Mouse (Mus musculus) left cerebral cortex, adult 11 months (tissue): ENCODE data around the gene Ep300.
"Not testable (repeated sequence)": the region's sequence is repeated elsewhere in the genome, so short reads cannot be mapped to it uniquely, and the experiment has no call there.

Experiments
- DNase-seq: peaks from one replicate; pipeline ENCODE4 v3.0.0; 2022; ENCODE audit warnings: low spot score

Ep300 gene

GRCm38 (mm10) chr15:81594146-81594696, 9.1 kb downstream of the Ep300 start:
- no peak for DNase-seq

- not testable (repeated sequence) for DNase-seq
Observed at GRCm38 (mm10) chr15:81598742-81599141, 13.6 kb downstream of the Ep300 start.

- no peak for DNase-seq
Observed at GRCm38 (mm10) chr15:81605241-81605640, 20.1 kb downstream of the Ep300 start.

DNA sequence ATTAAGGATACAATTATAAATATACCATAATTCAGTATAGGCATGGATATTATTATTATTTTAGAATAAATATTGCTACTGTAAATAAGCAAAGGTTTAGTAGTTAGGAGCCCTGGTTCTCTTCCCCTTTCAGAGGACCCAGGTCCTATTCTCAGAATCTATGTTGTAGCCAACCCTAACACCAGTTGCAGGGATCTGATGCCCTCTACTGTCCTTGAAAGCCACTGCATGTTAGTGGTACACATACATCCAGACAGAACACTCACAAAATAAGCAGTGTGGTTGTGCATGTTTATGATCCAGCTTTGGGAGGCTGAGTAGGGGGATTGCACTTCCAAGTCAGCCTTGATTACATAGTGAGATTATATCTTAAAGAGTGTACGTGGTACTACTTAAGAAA, 21.5 kb downstream of the Ep300 start:
- no peak for DNase-seq

DNA sequence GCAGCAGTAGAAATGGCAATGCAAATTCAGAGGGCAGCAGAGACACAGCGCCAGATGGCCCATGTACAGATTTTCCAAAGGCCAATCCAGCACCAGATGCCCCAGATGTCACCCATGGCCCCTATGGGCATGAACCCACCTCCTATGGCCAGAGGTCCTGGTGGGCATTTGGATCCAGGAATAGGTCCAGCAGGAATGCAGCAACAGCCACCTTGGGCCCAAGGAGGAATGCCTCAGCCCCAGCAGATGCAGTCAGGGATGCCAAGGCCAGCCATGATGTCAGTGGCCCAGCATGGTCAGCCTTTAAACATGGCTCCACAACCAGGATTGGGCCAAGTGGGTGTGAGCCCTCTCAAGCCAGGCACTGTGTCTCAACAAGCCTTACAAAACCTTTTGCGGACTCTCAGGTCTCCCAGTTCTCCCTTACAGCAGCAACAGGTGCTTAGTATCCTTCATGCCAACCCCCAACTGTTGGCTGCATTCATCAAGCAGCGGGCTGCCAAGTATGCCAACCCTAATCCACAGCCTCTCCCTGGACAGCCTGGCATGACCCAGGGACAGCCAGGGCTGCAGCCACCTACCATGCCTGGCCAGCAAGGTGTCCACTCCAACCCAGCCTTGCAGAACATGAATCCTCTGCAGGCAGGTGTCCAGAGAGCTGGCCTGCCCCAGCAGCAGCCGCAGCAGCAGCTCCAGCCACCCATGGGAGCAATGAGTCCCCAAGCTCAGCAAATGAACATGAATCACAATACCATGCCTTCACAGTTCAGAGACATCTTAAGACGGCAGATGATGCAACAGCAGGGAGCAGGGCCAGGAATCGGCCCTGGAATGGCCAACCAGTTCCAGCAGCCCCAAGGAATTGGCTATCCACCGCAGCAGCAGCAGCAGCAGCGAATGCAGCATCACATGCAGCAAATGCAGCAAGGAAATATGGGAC, 64.6 kb downstream of the Ep300 start:
- DNase-seq, result no peak

DNA sequence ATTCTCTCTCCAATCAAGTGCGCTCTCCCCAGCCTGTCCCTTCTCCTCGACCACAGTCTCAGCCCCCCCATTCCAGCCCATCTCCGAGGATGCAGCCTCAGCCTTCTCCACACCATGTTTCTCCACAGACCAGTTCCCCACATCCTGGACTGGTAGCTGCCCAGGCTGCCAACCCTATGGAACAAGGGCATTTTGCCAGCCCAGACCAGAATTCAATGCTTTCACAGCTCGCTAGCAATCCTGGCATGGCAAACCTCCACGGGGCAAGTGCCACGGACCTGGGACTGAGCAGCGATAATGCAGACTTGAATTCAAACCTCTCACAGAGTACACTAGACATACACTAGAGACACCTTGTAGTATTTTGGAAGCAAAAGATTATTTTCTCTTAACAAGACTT, 65.5 kb downstream of the Ep300 start:
- DNase-seq, result no peak

- DNase-seq, result no peak
Observed at GRCm38 (mm10) chr15:81661701-81662100, 76.5 kb downstream of the Ep300 start.

GRCm38 (mm10) chr15:81663281-81663680, 78.1 kb downstream of the Ep300 start:
- no peak for DNase-seq

DNA sequence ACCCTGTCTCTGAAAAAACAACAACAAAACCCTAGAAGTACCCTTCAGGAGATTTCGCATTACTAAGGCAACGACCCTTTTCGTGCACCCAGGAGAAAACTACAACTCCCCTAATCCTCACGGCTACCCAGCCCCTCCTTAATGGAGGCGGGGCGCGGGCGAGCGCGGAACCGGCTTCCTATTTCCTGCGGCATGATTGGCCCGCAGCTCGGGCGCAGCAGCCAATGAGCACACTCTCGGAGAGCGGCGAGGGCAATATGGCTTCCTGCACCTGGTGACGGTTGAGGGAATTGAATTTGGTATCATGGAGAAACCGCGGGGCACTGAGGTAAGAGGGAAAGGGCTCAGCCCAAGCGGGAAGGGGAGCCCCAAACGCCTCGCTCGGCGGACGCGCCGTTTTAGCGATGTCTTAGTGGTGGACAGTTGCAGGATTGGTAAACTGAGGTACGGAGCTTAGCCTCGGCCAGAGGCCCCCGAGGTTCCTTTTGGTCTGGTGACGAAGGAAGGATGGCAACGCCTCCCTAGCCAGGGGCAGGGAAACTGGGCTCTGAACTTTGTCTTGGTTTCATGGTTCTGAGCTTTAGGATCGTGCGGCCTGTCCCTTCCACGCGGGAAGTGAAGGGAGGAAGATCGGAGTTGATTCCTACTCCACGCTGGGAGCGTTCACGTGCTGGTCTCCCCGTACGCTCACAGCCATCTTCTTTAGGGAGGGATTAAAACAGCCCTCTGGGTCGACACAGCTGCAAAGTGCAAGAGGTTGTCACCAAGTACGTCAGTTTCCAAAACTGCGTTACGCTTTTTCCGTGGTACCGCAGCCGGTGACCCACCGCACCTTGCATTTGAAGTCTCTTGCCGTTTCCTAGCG, 78.8 kb downstream of the Ep300 start, which contains the start of gene L3mbtl2:
L3mbtl2 (plus strand) TSS at position 193 of the 865 bp plus-strand sequence.
- DNase-seq, result peak; percentile 85

- DNase-seq, result no peak
Observed at GRCm38 (mm10) chr15:81666957-81667356, 81.8 kb downstream of the Ep300 start.

DNA sequence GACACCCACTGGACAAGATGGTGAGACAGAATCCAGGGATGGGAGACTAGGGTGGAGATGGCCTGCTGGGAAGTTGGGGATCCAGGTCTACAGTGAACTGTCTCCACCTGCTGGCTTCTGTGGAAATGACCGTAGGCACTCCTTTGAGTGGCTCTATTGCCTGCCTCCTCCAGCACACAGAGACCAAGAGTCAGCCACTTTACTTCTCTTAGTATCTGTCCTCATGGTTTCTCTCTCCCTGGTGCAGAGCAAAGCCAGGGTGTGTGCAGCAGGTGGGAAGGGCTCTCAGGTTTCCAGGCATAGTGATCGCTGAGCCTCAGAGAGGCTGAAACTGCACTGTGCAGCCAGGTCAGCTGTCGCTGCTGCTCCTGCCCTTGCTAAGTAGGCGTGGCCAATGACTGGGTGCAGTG, 85.1 kb downstream of the Ep300 start:
- DNase-seq, result no peak

DNA sequence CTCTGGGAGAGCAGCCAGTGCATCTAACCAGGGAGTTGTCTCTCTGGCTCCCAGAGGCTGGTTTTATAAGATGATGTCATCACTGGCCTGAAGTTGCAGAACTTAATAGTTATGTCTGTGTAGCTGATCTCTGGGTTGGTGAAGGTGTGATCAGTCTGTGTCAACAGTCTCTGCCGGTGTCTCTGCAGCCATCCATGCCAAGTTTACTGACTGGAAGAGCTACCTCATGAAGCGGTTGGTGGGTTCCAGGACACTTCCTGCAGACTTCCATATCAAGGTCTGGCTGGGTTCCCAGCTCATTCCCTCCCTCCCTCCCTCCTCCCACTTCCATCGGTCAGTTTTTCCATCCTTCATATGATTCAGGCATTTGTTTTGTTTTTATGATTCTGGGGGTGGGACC, 91.5 kb downstream of the Ep300 start:
- no peak for DNase-seq

GRCm38 (mm10) chr15:81680301-81680805, 95.2 kb downstream of the Ep300 start:
- no peak for DNase-seq

DNA sequence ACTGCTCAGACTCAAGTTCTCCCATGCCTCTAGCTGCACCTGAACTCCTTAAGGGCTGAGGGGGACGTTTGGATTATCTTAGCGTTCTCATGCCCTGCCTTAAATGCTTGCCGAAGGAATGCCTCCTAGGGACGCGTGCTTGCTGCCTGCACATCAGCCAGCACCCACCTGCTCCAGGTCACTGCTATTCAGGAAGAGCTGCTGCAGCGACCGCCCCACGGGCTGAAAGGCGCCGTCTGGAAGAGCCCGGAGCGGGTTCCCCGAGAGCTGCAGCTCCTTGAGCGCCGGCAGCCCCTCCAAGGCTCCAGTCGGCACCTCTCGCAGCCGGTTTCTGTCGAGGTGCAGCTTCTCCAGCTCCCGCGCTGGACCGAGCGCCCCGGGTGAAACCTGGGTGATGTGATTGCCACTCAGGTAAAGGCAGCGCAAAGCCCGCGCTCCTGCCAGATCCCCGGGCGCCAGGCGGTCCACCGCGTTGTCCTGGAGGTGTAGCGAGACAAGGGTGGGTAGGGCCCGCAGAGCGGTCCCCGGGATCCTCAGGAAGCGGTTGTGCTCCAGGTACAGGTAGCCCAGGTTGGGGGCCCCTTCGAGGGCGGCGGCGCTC, 108.3 kb downstream of the Ep300 start:
- DNase-seq, result no peak

DNA sequence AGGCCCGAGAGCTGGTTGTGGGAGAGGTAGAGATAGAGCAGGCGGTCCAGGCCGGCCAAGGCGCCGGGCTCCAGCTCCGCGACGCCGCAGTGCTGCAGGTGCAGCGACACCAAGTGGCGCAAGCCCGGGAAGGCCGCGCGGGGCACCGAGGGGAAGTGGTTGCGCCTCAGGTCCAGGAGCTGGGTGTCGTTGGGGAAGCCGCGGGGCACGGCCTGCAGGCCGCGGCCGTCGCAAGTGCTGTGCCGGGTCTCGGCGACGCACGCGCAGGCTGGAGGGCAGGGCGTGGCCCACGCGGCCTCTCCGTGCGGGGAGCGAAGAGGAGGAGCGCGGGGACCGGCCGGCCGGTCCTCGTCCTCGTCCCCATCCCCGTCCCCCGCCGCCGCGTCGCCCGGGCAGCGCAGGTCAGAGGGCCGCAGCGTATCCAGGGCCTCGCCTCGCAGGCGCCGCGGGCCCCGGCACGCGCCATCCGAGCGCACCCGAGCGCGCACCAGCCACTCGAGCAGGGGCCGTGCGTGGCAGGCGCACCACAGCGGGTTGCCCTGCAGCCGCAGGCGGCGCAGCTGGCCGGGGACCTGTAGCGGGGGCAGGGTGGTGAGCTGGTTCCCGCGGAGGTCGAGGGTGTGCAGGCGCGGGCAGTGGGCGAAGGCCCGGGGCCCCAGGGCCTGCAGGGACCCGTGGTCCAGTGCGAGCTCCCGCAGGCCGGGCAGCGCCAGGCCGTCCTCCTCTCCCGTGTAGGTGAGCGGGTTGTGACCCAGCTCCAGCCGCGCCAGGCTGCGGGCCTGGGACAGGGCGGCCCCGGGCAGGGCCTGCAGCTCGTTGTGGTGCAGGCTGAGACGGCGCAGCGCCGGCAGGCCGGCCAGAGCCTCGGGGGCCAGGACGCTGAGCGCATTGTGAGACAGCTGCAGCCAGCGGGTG, 109.1 kb downstream of the Ep300 start:
- DNase-seq, result peak; percentile 37

GRCm38 (mm10) chr15:81694891-81695290, 109.7 kb downstream of the Ep300 start:
- no peak for DNase-seq

GRCm38 (mm10) chr15:81697175-81697574, 112.0 kb downstream of the Ep300 start, which contains the start of gene Chadl:
Gene Chadl (minus strand): TSS chr15:81697287.
- no peak for DNase-seq

GRCm38 (mm10) chr15:81697847-81698246, 112.7 kb downstream of the Ep300 start:
- DNase-seq, result no peak

- no peak for DNase-seq
Observed at GRCm38 (mm10) chr15:81698532-81698931, 113.4 kb downstream of the Ep300 start.

GRCm38 (mm10) chr15:81700161-81700560, 115.0 kb downstream of the Ep300 start:
- no peak for DNase-seq

DNA sequence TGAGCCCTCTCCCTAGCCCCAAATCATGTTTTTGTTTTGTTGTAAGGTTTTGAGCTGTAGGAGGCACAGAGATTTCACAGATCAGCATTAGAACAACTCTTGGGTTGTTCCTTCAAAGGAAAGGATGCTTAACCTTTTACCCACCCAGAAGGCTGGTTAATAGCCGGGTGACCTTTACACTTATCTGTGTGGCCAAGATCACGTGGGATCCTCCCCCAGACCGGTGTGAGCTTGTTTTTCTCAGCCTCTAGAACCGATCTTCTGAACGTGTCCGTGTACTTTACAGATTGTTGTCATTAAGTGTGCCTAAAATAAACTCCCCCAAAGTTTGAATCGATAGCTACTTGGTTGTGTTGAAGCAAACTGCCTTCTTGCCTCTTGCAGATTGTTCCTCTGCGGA, 115.5 kb downstream of the Ep300 start:
- DNase-seq, result no peak
